Mouse (Mus musculus) forebrain, embryonic 11.5 days (tissue): ENCODE data around the gene Dcst2. TPM values are rescaled to one million over a fixed set of nuclear protein-coding genes. Genes with fewer than 3 reads are reported as not detected.

Experiments
- ATAC-seq: fragments of 200-750 bp; cut with Nextera tagmentation; replicated peaks from 2 replicates; pipeline ENCODE4 v1.8.0; 2017; ENCODE audit warnings: moderate TSS enrichment; ENCODE audit not compliant: low FRiP score
- DNase-seq: peaks from one replicate; pipeline ENCODE4 v3.0.0-alpha.2; 2017; ENCODE audit warnings: low spot score
- H3K27ac ChIP-seq: fragments of 300-500 bp; sonication (generic); 2 replicates; pipeline ENCODE4 v1.5.1; 2014; ENCODE audit warnings: low read depth, low read length
- H3K27me3 ChIP-seq: fragments of 300-500 bp; sonication (generic); 2 replicates; pipeline ENCODE4 v1.6.1; 2014; ENCODE audit warnings: mild to moderate bottlenecking, low read length, mixed read lengths; ENCODE audit not compliant: control insufficient read depth, insufficient read depth
- H3K36me3 ChIP-seq: fragments of 300-500 bp; sonication (generic); 2 replicates; pipeline ENCODE4 v1.6.1; 2014; ENCODE audit warnings: mild to moderate bottlenecking, low read length, moderate library complexity, mixed read lengths; ENCODE audit not compliant: control insufficient read depth, insufficient read depth
- H3K4me1 ChIP-seq: fragments of 300-500 bp; sonication (generic); replicated peaks from 2 replicates; pipeline ENCODE4 v1.6.1; 2014; ENCODE audit warnings: low read length, mixed read lengths; ENCODE audit not compliant: control insufficient read depth, insufficient read depth
- H3K4me2 ChIP-seq: fragments of 300-500 bp; sonication (generic); 2 replicates; pipeline ENCODE4 v1.6.1; 2014; ENCODE audit warnings: low read depth, mild to moderate bottlenecking, low read length, moderate library complexity, mixed read lengths; ENCODE audit not compliant: severe bottlenecking
- H3K4me3 ChIP-seq: fragments of 300-500 bp; sonication (generic); 2 replicates; pipeline ENCODE4 v1.5.1; 2014; ENCODE audit warnings: low read depth, low read length
- H3K9ac ChIP-seq: fragments of 300-500 bp; sonication (generic); 2 replicates; pipeline ENCODE4 v1.6.1; 2014; ENCODE audit warnings: low read length
- H3K9me3 ChIP-seq: fragments of 300-500 bp; sonication (generic); 2 replicates; pipeline ENCODE4 v1.6.1; 2016; ENCODE audit warnings: low read length, mixed read lengths; ENCODE audit not compliant: control insufficient read depth
- WGBS: fragments of 180-500 bp; shearing (Covaris S2); extraction: QIAGEN DNeasy Blood & Tissue Kit; methylation state at CpG from one replicate; pipeline ENCODE4 v1.1.7; 2014; 5-methylcytosine and 5-hydroxymethylcytosine counted together
- polyA plus RNA-seq: library from polyadenylated mRNA; unstranded; fragments of >200 nt; fragmentation: Nextera tagmentation; extraction: Ambion mirVana; gene quantifications from 2 replicates; pipeline ENCODE4 v1.2.1, GENCODE M21; 2014

Dcst2 gene
- polyA plus RNA-seq, 1 experiment from 2014 or later: 0.13 TPM

- no peak for DNase-seq
- Histone ChIP-seq H3K4me1 (peaks cover 18% of the 10 kb centered on the region), H3K9me3 (no peaks in the 10 kb centered on the region), H3K27ac (no peak overlapping the region), H3K4me2 (peak overlapping the region; percentile 54; the same call in 1 of the 2 replicates), H3K27me3 (no peaks in the 10 kb centered on the region), H3K4me3 (peak overlapping the region; percentile 26; the same call in 1 of the 2 replicates), H3K9ac (no peak overlapping the region; the same call in 1 of the 2 replicates), H3K36me3 (no peaks in the 10 kb centered on the region; the same call in none of the 2 replicates)
- WGBS: 76% methylated on average over 6 of the region's 6 CpGs
- no peak for ATAC-seq
Observed at GRCm38 (mm10) chr3:89422556-89423205, 60.9 kb downstream of the Dcst2 start.

GRCm38 (mm10) chr3:89424416-89425140, 62.8 kb downstream of the Dcst2 start:
- H3K4me3 ChIP-seq: no peak overlapping the region
- ATAC-seq (no peak), DNase-seq (no peak)
- no peaks in the 10 kb centered on the region; the same call in none of the 2 replicates for H3K36me3 ChIP-seq
- WGBS: 92% methylated on average over 5 of the region's 5 CpGs
- H3K4me1 ChIP-seq: peaks cover 15% of the 10 kb centered on the region
- no peaks in the 10 kb centered on the region for H3K27me3 ChIP-seq
- no peak overlapping the region for H3K27ac ChIP-seq
- H3K9me3 ChIP-seq: no peaks in the 10 kb centered on the region
- H3K4me2 ChIP-seq: no peak overlapping the region
- no peak overlapping the region for H3K9ac ChIP-seq

- Histone ChIP-seq H3K9ac (no peak overlapping the region), H3K4me1 (peaks cover 11% of the 10 kb centered on the region), H3K36me3 (no peaks in the 10 kb centered on the region; the same call in none of the 2 replicates), H3K9me3 (no peaks in the 10 kb centered on the region), H3K4me2 (no peak overlapping the region), H3K27ac (no peak overlapping the region), H3K27me3 (no peaks in the 10 kb centered on the region), H3K4me3 (no peak overlapping the region)
- DNase-seq (no peak), ATAC-seq (no peak)
- 87% methylated on average over 5 of the region's 5 CpGs for WGBS
Observed at GRCm38 (mm10) chr3:89425141-89425525, 63.4 kb downstream of the Dcst2 start.

GRCm38 (mm10) chr3:89425876-89426275, 64.1 kb downstream of the Dcst2 start:
- Histone ChIP-seq H3K9me3 (no peaks in the 10 kb centered on the region), H3K27ac (no peak overlapping the region), H3K4me2 (no peak overlapping the region), H3K4me1 (peaks cover 10% of the 10 kb centered on the region), H3K27me3 (no peaks in the 10 kb centered on the region), H3K4me3 (no peak overlapping the region), H3K9ac (no peak overlapping the region), H3K36me3 (no peaks in the 10 kb centered on the region; the same call in none of the 2 replicates)
- 88% methylated on average over 4 of the region's 4 CpGs for WGBS
- DNase-seq (no peak), ATAC-seq (no peak)

Other genes starting within 250 kb of the Dcst2 start
- 2.1 and 2.8 TPM in 2 replicates for gene Pklr, start 225.8 kb upstream of the Dcst2 start, polyA plus RNA-seq
- gene Hcn3, start 201.8 kb upstream of the Dcst2 start, polyA plus RNA-seq: 6.3 and 6.7 TPM in 2 replicates
- 34.7 and 40.8 TPM in 2 replicates for gene Clk2, start 197.2 kb upstream of the Dcst2 start, polyA plus RNA-seq
- 92.5 and 107 TPM in 2 replicates for gene Scamp3, start 184.5 kb upstream of the Dcst2 start, polyA plus RNA-seq
- 26.3 and 27.8 TPM in 2 replicates for gene Fam189b, start 178.8 kb upstream of the Dcst2 start, polyA plus RNA-seq
- 32.4 and 37.7 TPM in 2 replicates for gene Gba, start 159.0 kb upstream of the Dcst2 start, polyA plus RNA-seq
- 63.3 and 69.9 TPM in 2 replicates for gene Thbs3, start 146.8 kb upstream of the Dcst2 start, polyA plus RNA-seq
- 194 and 213 TPM in 2 replicates for gene Mtx1, start 134.9 kb upstream of the Dcst2 start, polyA plus RNA-seq
- 2.0 and 3.4 TPM in 2 replicates for gene Muc1, start 132.9 kb upstream of the Dcst2 start, polyA plus RNA-seq
- gene Krtcap2, start 116.0 kb upstream of the Dcst2 start, polyA plus RNA-seq: 237 and 252 TPM in 2 replicates
- gene Trim46, start 115.7 kb upstream of the Dcst2 start, polyA plus RNA-seq: 11.9 and 13.5 TPM in 2 replicates
- gene Dpm3, start 102.6 kb upstream of the Dcst2 start, polyA plus RNA-seq: 79.0 and 83.9 TPM in 2 replicates
- gene Slc50a1, start 91.4 kb upstream of the Dcst2 start, polyA plus RNA-seq: 28.4 and 31.8 TPM in 2 replicates
- 10.8 and 11.4 TPM in 2 replicates for gene Efna1, start 80.8 kb upstream of the Dcst2 start, polyA plus RNA-seq
- gene Efna3, start 39.0 kb upstream of the Dcst2 start, polyA plus RNA-seq: 6.6 and 7.7 TPM in 2 replicates
- gene Efna4, start 23.9 kb upstream of the Dcst2 start, polyA plus RNA-seq: 17.1 and 20.7 TPM in 2 replicates
- 27.9 and 28.4 TPM in 2 replicates for gene Adam15, start 12.0 kb upstream of the Dcst2 start, polyA plus RNA-seq
- 0.08 and 0.15 TPM in 2 replicates for gene Dcst1, start 3.3 kb downstream of the Dcst2 start, polyA plus RNA-seq
- gene Zbtb7b, start 32.8 kb downstream of the Dcst2 start, polyA plus RNA-seq: 1.3 and 1.4 TPM in 2 replicates
- gene Lenep, start 40.8 kb downstream of the Dcst2 start, polyA plus RNA-seq: 0.91 and 1.9 TPM in 2 replicates
- gene Flad1, start 49.9 kb downstream of the Dcst2 start, polyA plus RNA-seq: 28.5 and 31.9 TPM in 2 replicates
- gene Cks1b, start 56.4 kb downstream of the Dcst2 start, polyA plus RNA-seq: 491 and 495 TPM in 2 replicates
- gene Shc1, start 56.5 kb downstream of the Dcst2 start, polyA plus RNA-seq: 30.9 and 31.6 TPM in 2 replicates
- 53.9 and 60.6 TPM in 2 replicates for gene Pygo2, start 68.2 kb downstream of the Dcst2 start, polyA plus RNA-seq
- gene Pbxip1, start 74.7 kb downstream of the Dcst2 start, polyA plus RNA-seq: 9.1 and 10.0 TPM in 2 replicates
- 62.5 and 71.1 TPM in 2 replicates for gene Pmvk, start 92.6 kb downstream of the Dcst2 start, polyA plus RNA-seq
- gene Kcnn3, start 158.2 kb downstream of the Dcst2 start, polyA plus RNA-seq: 1.3 and 1.8 TPM in 2 replicates